Mouse (Mus musculus) neural tube, embryonic 14.5 days (tissue): ENCODE data around the gene Prkd3. TPM values are rescaled to one million over a fixed set of nuclear protein-coding genes. Genes with fewer than 3 reads are reported as not detected.

Source experiments
- ATAC-seq: fragments of 200-750 bp; cut with Nextera tagmentation; 2 replicates; pipeline ENCODE4 v1.8.0; 2017; ENCODE audit warnings: low read depth, mild to moderate bottlenecking, moderate TSS enrichment, moderate library complexity
- H3K27ac ChIP-seq: fragments of 300-500 bp; sonication (generic); 2 replicates; pipeline ENCODE4 v1.5.1; 2014; ENCODE audit warnings: low read depth, mild to moderate bottlenecking, control low read depth, low read length, moderate library complexity, mixed read lengths
- H3K27me3 ChIP-seq: fragments of 300-500 bp; sonication (generic); 2 replicates; pipeline ENCODE4 v1.6.1; 2014; ENCODE audit warnings: low read length; ENCODE audit not compliant: control insufficient read depth, insufficient read depth
- H3K36me3 ChIP-seq: fragments of 300-500 bp; sonication (generic); 2 replicates; pipeline ENCODE4 v1.6.1; 2014; ENCODE audit warnings: low read length, mixed read lengths; ENCODE audit not compliant: control insufficient read depth, insufficient read depth
- H3K4me1 ChIP-seq: fragments of 300-500 bp; sonication (generic); 2 replicates; pipeline ENCODE4 v1.6.1; 2014; ENCODE audit warnings: low read length; ENCODE audit not compliant: control insufficient read depth, insufficient read depth
- H3K4me2 ChIP-seq: fragments of 300-500 bp; sonication (generic); 2 replicates; pipeline ENCODE4 v1.6.1; 2014; ENCODE audit warnings: mild to moderate bottlenecking, low read depth, low read length, control low read depth
- H3K4me3 ChIP-seq: fragments of 300-500 bp; sonication (generic); 2 replicates; pipeline ENCODE4 v1.5.1; 2014; ENCODE audit warnings: low read depth, low read length, control low read depth, mixed read lengths
- H3K9ac ChIP-seq: fragments of 300-500 bp; sonication (generic); replicated peaks from 2 replicates; pipeline ENCODE4 v1.6.1; 2014; ENCODE audit warnings: low read depth, mild to moderate bottlenecking, control low read depth, low read length, mixed read lengths
- H3K9me3 ChIP-seq: fragments of 300-500 bp; sonication (generic); 2 replicates; pipeline ENCODE4 v1.6.1; 2016; ENCODE audit warnings: low read length; ENCODE audit not compliant: control insufficient read depth
- WGBS: fragments of 180-500 bp; shearing (Covaris S2); extraction: QIAGEN DNeasy Blood & Tissue Kit; methylation state at CpG from one replicate; pipeline ENCODE4 v1.1.7; 2014; 5-methylcytosine and 5-hydroxymethylcytosine counted together
- polyA plus RNA-seq: library from polyadenylated mRNA; unstranded; fragments of >200 nt; fragmentation: Nextera tagmentation; extraction: Ambion mirVana; gene quantifications from 2 replicates; pipeline ENCODE4 v1.2.1, GENCODE M21; 2014

The Prkd3 gene
- polyA plus RNA-seq, 1 experiment from 2014 or later = 9.2 TPM

DNA sequence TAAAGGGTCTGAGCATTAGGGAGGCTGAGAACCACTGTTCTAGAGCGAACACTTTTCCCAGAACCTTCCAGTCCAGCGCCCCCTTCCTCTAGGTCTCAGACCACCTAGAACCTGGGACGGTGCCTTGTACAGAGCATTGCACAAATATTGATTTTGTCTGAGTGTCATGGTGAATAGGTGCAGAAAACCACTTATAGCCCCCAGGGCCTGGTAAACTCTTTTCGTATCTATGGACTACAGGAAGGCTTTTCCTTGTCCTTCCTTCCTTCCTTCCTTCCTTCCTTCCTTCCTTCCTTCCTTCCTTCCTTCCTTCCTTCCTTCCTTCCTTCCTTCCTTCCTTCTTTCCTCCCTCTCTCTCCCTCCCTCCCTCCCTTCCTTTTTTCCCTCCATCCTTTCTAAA lies 31.0 kb upstream of the Prkd3 start, which contains the start of gene Qpct:
Qpct (plus strand) TSS at position 301 of the 400 bp plus-strand sequence.
- peak within 1 kb of the TSS; percentile 60 for H3K27ac ChIP-seq
- peak within 1 kb of the TSS; percentile 60 for H3K9ac ChIP-seq
- no peaks in the 10 kb centered on the region for H3K36me3 ChIP-seq
- 0 out of 2 replicates have a peak, but pooled peaks cover 5% of the 10 kb centered on the region for H3K27me3 ChIP-seq
- no peaks in the 10 kb centered on the region for H3K9me3 ChIP-seq
- no peak for ATAC-seq
- no peaks in the 10 kb centered on the region for H3K4me1 ChIP-seq
- 62% methylated on average over 4 of the region's 4 CpGs for WGBS
- peak within 1 kb of the TSS; percentile 86 for H3K4me2 ChIP-seq
- H3K4me3 ChIP-seq = peak within 1 kb of the TSS; percentile 55

DNA sequence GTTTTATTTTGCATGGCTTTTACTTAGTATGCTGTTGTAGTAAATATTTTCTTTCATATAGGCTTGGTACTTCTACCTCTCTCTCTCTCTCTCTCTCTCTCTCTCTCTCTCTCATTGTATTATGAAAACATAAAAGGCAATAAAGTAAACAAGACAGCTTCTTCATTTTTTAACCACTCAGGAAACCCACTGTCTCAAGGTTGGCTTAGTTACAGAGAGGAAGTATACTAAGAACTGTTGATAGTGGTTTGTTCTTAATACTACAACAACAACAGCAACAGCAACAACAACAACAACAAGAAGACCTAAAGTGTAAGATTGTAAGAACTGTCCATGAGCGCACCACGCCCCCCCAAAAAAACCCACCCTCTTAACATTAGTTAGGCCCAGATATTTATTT lies 23.1 kb upstream of the Prkd3 start:
- H3K36me3 ChIP-seq = no peaks in the 10 kb centered on the region
- 100% methylated on average over 2 of the region's 2 CpGs for whole genome bisulfite sequencing
- H3K9ac ChIP-seq = no peak overlapping the region
- H3K4me2 ChIP-seq = no peak overlapping the region
- no peak overlapping the region for H3K4me3 ChIP-seq
- H3K27me3 ChIP-seq = no peaks in the 10 kb centered on the region
- no peaks in the 10 kb centered on the region for H3K9me3 ChIP-seq
- ATAC-seq = no peak
- no peaks in the 10 kb centered on the region for H3K4me1 ChIP-seq
- H3K27ac ChIP-seq = no peak overlapping the region

- no peak overlapping the region for H3K4me2 ChIP-seq
- no peaks in the 10 kb centered on the region for H3K9me3 ChIP-seq
- H3K27me3 ChIP-seq = no peaks in the 10 kb centered on the region
- no peaks in the 10 kb centered on the region for H3K4me1 ChIP-seq
- no peak overlapping the region for H3K9ac ChIP-seq
- ATAC-seq = no peak
- H3K36me3 ChIP-seq = no peaks in the 10 kb centered on the region
- H3K4me3 ChIP-seq = no peak overlapping the region
- H3K27ac ChIP-seq = no peak overlapping the region
These were observed 19.0 kb upstream of the Prkd3 start for GRCm38 (mm10) chr17:79039660-79040059.

- no peak overlapping the region for H3K4me3 ChIP-seq
- 89% methylated on average over 4 of the region's 4 CpGs for WGBS
- no peak for ATAC-seq
- H3K4me1 ChIP-seq = no peaks in the 10 kb centered on the region
- H3K36me3 ChIP-seq = no peaks in the 10 kb centered on the region
- no peaks in the 10 kb centered on the region for H3K27me3 ChIP-seq
- H3K4me2 ChIP-seq = no peak overlapping the region
- H3K27ac ChIP-seq = no peak overlapping the region
- H3K9me3 ChIP-seq = no peaks in the 10 kb centered on the region
- no peak overlapping the region for H3K9ac ChIP-seq
These were observed 12.2 kb upstream of the Prkd3 start for GRCm38 (mm10) chr17:79032782-79033181.

- ATAC-seq = no peak
- Histone ChIP-seq H3K9me3 (no peaks in the 10 kb centered on the region), H3K9ac (no peak overlapping the region), H3K27me3 (no peaks in the 10 kb centered on the region), H3K27ac (no peak overlapping the region), H3K4me1 (no peaks in the 10 kb centered on the region), H3K4me2 (no peak overlapping the region), H3K4me3 (no peak overlapping the region), H3K36me3 (no peaks in the 10 kb centered on the region)
- 88% methylated on average over 5 of the region's 5 CpGs for WGBS
These were observed 11.0 kb upstream of the Prkd3 start for GRCm38 (mm10) chr17:79031569-79031968.

DNA sequence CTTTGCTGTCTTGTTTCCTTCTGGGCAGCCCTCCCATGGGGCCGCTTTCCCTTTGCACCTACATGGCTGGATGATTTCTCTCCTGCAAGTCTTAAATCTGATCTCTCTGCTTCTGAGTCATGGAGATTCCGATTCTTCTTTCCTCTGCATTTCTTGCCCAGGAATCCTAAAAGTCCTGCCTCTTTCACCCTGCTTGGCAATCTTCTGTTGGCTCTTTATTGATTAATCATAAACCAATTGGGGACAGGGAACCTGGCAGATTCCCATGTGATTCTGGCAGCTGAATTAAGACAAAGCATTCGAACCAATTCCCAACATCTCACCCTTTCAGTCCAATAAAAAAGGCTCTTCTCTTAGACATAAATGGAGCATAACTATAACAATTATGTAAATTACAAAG lies 8.6 kb upstream of the Prkd3 start:
- Histone ChIP-seq H3K4me3 (no peak overlapping the region), H3K27ac (no peak overlapping the region), H3K27me3 (no peaks in the 10 kb centered on the region), H3K36me3 (no peaks in the 10 kb centered on the region), H3K4me2 (no peak overlapping the region), H3K4me1 (no peaks in the 10 kb centered on the region), H3K9me3 (no peaks in the 10 kb centered on the region), H3K9ac (no peak overlapping the region)
- ATAC-seq = no peak
- WGBS = 87% methylated on average over 3 of the region's 3 CpGs

DNA sequence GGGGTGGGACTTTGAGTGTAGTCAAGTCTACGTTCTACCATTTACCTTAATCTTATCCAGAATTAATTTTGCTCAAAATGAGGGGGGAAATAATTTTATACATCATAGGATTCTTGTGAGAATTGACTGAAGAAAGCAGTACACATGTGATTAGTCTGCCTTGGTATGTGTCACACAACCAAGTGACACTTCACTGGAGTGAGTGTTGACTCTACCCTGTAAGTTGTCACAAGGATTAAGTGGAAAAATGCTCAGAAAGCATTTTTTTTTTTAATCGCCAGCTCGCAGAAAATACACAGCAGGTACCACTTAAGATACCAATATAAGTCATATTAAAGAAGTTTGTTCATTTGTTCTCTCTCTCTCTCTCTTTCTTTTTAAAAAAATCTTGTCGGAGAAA lies 3.9 kb upstream of the Prkd3 start:
- H3K4me3 ChIP-seq = no peak overlapping the region
- 85% methylated on average over 4 of the region's 4 CpGs for WGBS
- H3K9me3 ChIP-seq = no peaks in the 10 kb centered on the region
- H3K27me3 ChIP-seq = no peaks in the 10 kb centered on the region
- no peak overlapping the region for H3K4me2 ChIP-seq
- ATAC-seq = no peak
- no peaks in the 10 kb centered on the region for H3K36me3 ChIP-seq
- no peak overlapping the region for H3K27ac ChIP-seq
- no peaks in the 10 kb centered on the region for H3K4me1 ChIP-seq
- H3K9ac ChIP-seq = no peak overlapping the region

DNA sequence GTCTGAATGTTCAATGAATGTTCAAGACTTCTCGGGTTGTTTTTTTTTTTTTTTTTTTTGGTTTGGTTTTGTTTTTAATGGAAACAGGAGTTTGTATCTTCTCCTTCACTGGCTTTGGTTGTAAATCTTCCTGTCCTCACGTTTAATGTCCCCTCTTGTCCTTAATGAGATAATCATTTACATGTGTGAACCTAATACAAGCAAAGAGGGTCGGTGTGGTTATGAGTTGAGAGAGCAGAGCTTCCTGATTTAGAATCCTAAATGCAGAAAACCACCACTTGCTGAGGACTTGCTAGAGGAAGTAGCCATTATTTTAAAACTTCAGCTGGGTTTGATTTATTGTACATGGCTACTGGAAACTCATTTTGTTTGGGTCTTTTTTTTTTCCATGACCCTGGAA lies 2.1 kb upstream of the Prkd3 start:
- Histone ChIP-seq H3K9ac (no peak overlapping the region), H3K36me3 (no peaks in the 10 kb centered on the region), H3K27me3 (no peaks in the 10 kb centered on the region), H3K27ac (no peak overlapping the region), H3K9me3 (no peaks in the 10 kb centered on the region), H3K4me3 (no peak overlapping the region), H3K4me1 (no peaks in the 10 kb centered on the region), H3K4me2 (no peak overlapping the region)
- no peak for ATAC-seq
- 45% methylated on average over 3 of the region's 3 CpGs for WGBS

DNA sequence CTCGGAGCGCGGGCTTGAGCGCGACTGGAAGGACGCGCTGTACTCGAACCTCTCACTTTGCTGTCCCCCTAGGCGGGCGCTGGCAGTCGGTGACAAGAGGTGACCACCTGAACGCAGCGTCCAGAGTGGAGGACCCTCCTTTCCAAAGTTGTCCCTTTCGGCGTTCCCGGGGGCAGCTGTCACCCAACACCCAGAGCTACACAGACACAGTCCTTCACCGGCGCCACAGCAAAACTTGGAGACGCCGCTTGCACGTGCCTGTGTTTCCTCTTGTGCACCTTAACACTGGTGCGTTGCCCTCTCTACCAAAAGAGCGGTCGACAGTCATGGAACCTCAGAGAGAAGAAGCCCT lies 344 bp upstream of the Prkd3 start:
- peak; percentile 55 for ATAC-seq
- Histone ChIP-seq H3K4me3 (peak overlapping the region; percentile 82), H3K27ac (no peak overlapping the region), H3K4me2 (peak overlapping the region; percentile 75), H3K36me3 (no peaks in the 10 kb centered on the region), H3K9ac (peak overlapping the region; percentile 68), H3K9me3 (no peaks in the 10 kb centered on the region), H3K4me1 (no peaks in the 10 kb centered on the region), H3K27me3 (no peaks in the 10 kb centered on the region)
- WGBS = under 1% methylated on average over 24 of the region's 24 CpGs
